Mouse (Mus musculus) forebrain, embryonic 13.5 days (tissue): ENCODE data around the gene Ftl1. TPM values are rescaled to one million over a fixed set of nuclear protein-coding genes. Genes with fewer than 3 reads are reported as not detected.
"Not testable (repeated sequence)": the region's sequence is repeated elsewhere in the genome, so short reads cannot be mapped to it uniquely, and the experiment has no call there.

ENCODE experiments used
- ATAC-seq: fragments of 200-750 bp; cut with Nextera tagmentation; 2 replicates; pipeline ENCODE4 v1.8.0; 2017
- H3K27ac ChIP-seq: fragments of 300-500 bp; sonication (generic); 2 replicates; pipeline ENCODE4 v1.5.1; 2015; ENCODE audit warnings: inconsistent platforms, mild to moderate bottlenecking, moderate library complexity
- H3K27me3 ChIP-seq: fragments of 300-500 bp; sonication (generic); 2 replicates; pipeline ENCODE4 v1.6.1; 2015; ENCODE audit warnings: mild to moderate bottlenecking, inconsistent platforms
- H3K36me3 ChIP-seq: fragments of 300-500 bp; sonication (generic); 2 replicates; pipeline ENCODE4 v1.6.1; 2015; ENCODE audit warnings: mild to moderate bottlenecking, inconsistent platforms; ENCODE audit not compliant: poor library complexity, severe bottlenecking
- H3K4me1 ChIP-seq: fragments of 300-500 bp; sonication (generic); 2 replicates; pipeline ENCODE4 v1.6.1; 2015; ENCODE audit warnings: inconsistent platforms
- H3K4me2 ChIP-seq: fragments of 300-500 bp; sonication (generic); 2 replicates; pipeline ENCODE4 v1.6.1; 2015; ENCODE audit warnings: inconsistent platforms, mild to moderate bottlenecking, moderate library complexity
- H3K4me3 ChIP-seq: fragments of 300-500 bp; sonication (generic); 2 replicates; pipeline ENCODE4 v1.5.1; 2015; ENCODE audit warnings: mild to moderate bottlenecking, inconsistent platforms
- H3K9ac ChIP-seq: fragments of 300-500 bp; sonication (generic); 2 replicates; pipeline ENCODE4 v1.6.1; 2015; ENCODE audit warnings: mild to moderate bottlenecking, inconsistent platforms
- H3K9me3 ChIP-seq: fragments of 300-500 bp; sonication (generic); replicated peaks from 2 replicates; pipeline ENCODE4 v1.6.1; 2016; ENCODE audit warnings: inconsistent platforms
- WGBS: fragments of 180-500 bp; shearing (Covaris S2); methylation state at CpG from one replicate; pipeline ENCODE4 v1.1.7; 2015; 5-methylcytosine and 5-hydroxymethylcytosine counted together
- polyA plus RNA-seq: library from polyadenylated mRNA; unstranded; fragments of >200 nt; fragmentation: Nextera tagmentation; extraction: Ambion mirVana; gene quantifications from 2 replicates; pipeline ENCODE4 v1.2.1, GENCODE M21; 2015

The Ftl1 gene
- polyA plus RNA-seq, 1 experiment from 2014 or later, result 6,730 TPM

DNA sequence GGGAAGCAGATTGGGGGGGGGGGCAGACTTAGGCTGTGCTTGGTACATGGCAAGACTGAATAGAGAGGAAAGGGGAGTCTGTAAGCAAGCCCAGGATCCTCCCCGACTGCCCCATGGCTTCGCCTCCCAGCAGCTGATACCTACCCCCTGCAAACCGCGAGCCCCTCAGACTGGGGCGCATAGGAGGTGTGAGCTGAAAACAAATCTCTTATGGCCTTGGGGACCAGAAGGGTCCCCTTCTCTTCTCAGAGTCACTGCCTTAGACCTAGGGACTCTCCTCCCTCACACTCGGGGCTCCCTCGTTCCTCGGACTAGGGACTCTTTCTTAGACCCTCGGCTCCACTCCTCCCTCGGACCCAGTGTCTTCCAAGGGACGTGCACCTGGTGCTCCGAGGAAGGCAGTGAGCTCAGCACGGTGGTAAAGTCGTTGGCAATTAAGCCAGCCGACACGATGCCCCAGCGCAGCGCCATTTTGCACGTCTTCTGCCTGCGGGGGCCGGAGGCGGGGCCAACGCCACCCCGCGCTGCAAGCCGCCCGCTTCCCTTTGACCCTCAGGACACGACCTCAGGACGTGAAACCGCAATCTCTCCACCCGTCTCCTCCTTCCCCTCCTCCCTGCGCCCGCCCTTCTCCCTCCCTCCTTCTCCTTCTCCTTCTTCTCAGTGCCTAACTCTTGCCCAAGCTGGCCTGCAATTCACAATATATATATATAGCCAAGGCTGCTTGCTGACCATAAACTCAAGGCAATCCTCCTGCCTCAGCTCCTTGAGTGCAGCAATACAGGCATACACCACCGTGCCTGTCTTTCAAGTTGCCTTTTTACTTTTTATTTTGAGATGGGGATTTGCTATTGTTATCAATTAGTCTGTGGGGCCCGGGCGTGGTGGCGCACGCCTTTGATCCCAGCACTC lies 28.9 kb upstream of the Ftl1 start, which contains the start of gene Dhdh:
Gene Dhdh (minus strand): TSS at position 513 of the 912 bp plus-strand sequence.
- Histone ChIP-seq H3K4me1 (peaks cover 20% of the 10 kb centered on the region), H3K9ac (peak within 1 kb of the TSS; percentile 65)
- WGBS, result 7% methylated on average over 38 of the region's 38 CpGs

GRCm38 (mm10) chr7:45487861-45488292 lies 28.2 kb upstream of the Ftl1 start:
- H3K9ac ChIP-seq, result peak overlapping the region; percentile 65
- H3K27me3 ChIP-seq, result no peaks in the 10 kb centered on the region
- peak overlapping the region; percentile 69 for H3K4me2 ChIP-seq
- peak overlapping the region; percentile 55 for H3K27ac ChIP-seq
- peaks cover 12% of the 10 kb centered on the region for H3K36me3 ChIP-seq
- H3K4me1 ChIP-seq, result peaks cover 20% of the 10 kb centered on the region
- WGBS, result 10% methylated on average over 11 of the region's 11 CpGs
- peak overlapping the region; percentile 44 for H3K4me3 ChIP-seq
- ATAC-seq, result peak; percentile 69
- H3K9me3 ChIP-seq, result no peaks in the 10 kb centered on the region

More for the DNA sequence above, 28.9 kb upstream of the Ftl1 start, which contains the start of gene Dhdh:
- H3K36me3 ChIP-seq, result peaks cover 18% of the 10 kb centered on the region
- peak within 1 kb of the TSS; percentile 69 for H3K4me2 ChIP-seq
- peak within 1 kb of the TSS; percentile 55 for H3K27ac ChIP-seq
- no peaks in the 10 kb centered on the region for H3K9me3 ChIP-seq
- ATAC-seq, result peak; percentile 75
- no peaks in the 10 kb centered on the region for H3K27me3 ChIP-seq
- peak within 1 kb of the TSS; percentile 44 for H3K4me3 ChIP-seq

DNA sequence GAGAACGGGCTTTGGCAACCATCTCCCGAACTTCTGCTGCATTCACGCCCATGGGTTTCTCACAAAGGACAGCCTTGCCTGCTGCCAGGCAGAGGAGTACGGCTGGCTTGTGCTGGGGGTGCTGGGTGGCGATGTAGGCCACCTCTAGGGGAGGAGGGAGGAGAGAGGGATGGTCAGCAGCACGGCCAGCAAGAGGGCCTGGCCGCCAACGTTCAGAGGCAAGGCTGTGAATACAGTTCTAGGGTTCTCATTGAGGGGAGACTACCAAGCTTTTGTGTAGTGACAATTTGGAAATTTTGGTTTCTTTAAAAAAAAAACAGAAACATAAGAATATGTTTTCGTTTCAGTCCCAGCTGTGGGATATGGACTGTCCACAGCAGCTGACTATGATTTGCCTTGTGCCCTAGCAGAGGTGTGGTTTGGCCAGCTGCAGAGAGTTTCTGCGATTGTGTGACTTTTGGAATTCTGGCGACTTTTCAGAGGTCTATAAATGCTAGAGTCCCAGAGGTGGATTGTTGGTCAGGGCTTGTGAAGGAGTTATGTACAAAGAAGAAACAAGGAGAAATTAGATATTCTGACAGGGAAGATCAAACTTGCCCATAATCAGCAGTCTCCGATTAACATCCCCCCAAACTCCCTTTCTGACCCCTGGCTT lies 27.2 kb upstream of the Ftl1 start, which contains the start of gene Gm45808:
Gene Gm45808 (minus strand): TSS at position 51 of the 655 bp plus-strand sequence.
- ATAC-seq, result no peak
- Histone ChIP-seq H3K9me3 (no peaks in the 10 kb centered on the region), H3K4me3 (no peak within 1 kb of the TSS), H3K4me1 (peaks cover 20% of the 10 kb centered on the region), H3K27me3 (no peaks in the 10 kb centered on the region), H3K9ac (no peak within 1 kb of the TSS), H3K36me3 (peaks cover 2% of the 10 kb centered on the region; the same call in 1 of the 2 replicates), H3K27ac (no peak within 1 kb of the TSS; the same call in 1 of the 2 replicates), H3K4me2 (0 out of 2 replicates have a peak within 1 kb of the TSS, but pooled peaks have one; percentile 69)
- WGBS, result 85% methylated on average over 12 of the region's 12 CpGs

- no peaks in the 10 kb centered on the region for H3K27me3 ChIP-seq
- no peak for ATAC-seq
- H3K36me3 ChIP-seq, result no peaks in the 10 kb centered on the region
- H3K9ac ChIP-seq, result no peak overlapping the region
- 85% methylated on average over 7 of the region's 7 CpGs for WGBS
- no peak overlapping the region for H3K4me2 ChIP-seq
- H3K9me3 ChIP-seq, result no peaks in the 10 kb centered on the region
- no peak overlapping the region for H3K4me3 ChIP-seq
- no peak overlapping the region for H3K27ac ChIP-seq
- H3K4me1 ChIP-seq, result peaks cover 19% of the 10 kb centered on the region
Observed at GRCm38 (mm10) chr7:45486158-45486557, 26.5 kb upstream of the Ftl1 start.

DNA sequence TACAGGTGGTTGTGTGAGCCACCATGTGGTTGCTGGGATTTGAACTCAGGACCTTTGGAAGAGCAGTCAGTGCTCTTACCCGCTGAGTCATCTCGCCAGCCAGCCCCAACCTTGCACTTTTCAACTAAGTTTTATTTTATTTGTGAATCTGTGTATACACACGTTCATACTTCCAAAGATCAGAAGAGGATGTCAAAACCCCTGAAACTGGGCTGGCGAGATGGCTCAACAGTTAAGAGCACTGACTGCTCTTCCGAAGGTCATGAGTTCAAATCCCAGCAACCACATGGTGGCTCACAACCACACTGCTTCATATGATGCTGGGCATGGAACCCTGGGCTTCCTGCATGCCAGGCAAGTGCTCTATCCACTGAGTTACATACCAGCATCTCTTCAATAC lies 25.3 kb upstream of the Ftl1 start:
- H3K27ac ChIP-seq, H3K4me2 ChIP-seq, ATAC-seq, H3K27me3 ChIP-seq, H3K36me3 ChIP-seq, H3K4me3 ChIP-seq, H3K9ac ChIP-seq, H3K9me3 ChIP-seq: not testable (repeated sequence)
- H3K4me1 ChIP-seq, result peaks cover 14% of the 10 kb centered on the region; the same call in 1 of the 2 replicates
- 92% methylated on average over 5 of the region's 5 CpGs for WGBS

DNA sequence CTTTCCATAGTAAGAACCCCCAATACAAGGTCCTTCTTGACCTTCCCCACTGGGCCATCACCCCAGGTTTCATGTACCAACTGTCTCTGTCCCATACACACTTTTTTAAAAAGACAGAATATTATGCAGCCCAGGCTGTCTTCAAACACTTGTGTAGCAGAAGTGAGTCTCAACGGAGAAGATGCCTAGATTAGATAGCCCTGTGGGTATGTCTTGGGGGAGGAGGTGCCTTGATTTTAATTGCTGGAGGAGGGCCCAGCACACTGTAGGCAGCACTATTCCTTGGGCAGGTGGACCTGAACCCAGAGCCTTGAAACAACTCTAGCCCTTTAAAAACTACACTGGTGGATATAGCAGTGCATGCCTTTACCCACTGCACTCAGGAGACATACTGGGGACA lies 22.5 kb upstream of the Ftl1 start:
- Histone ChIP-seq H3K4me1 (no peaks in the 10 kb centered on the region), H3K27me3 (no peaks in the 10 kb centered on the region), H3K9ac (no peak overlapping the region), H3K9me3 (no peaks in the 10 kb centered on the region), H3K4me3 (no peak overlapping the region), H3K27ac (no peak overlapping the region), H3K36me3 (no peaks in the 10 kb centered on the region), H3K4me2 (no peak overlapping the region)
- ATAC-seq, result no peak
- 98% methylated on average over 1 of the region's 1 CpGs for WGBS

DNA sequence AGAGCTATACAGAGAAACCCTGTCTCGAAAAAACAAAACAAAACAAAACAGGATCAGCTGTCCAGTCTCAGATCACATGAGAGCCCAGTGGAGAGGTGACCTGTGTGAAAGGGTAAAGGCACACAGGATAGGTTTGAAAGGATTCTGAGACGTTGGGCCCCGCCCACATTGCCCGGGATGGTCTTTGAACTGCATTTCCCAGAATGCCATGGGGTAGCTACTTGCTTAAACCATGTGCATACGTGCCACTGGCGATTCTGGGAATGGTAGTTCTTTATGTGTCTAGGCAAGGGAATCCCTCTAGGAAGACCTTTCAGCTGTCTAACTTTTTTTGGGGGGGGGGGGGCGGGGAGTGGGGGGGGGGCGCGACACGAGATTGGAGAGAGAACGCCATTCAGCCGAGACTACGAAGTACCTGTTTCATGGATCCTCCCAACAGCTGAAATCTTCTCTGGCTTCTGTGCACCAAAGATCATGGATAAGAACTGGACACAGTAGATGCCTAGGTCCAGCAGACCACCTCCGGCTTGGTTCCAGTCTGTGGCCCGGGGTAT lies 21.8 kb upstream of the Ftl1 start, which contains the start of gene Tulp2:
Gene Tulp2 (plus strand): TSS at position 504 of the 554 bp plus-strand sequence.
- Histone ChIP-seq H3K9me3 (no peaks in the 10 kb centered on the region), H3K4me3 (no peak within 1 kb of the TSS), H3K36me3 (no peaks in the 10 kb centered on the region), H3K27ac (no peak within 1 kb of the TSS), H3K4me2 (no peak within 1 kb of the TSS), H3K27me3 (no peaks in the 10 kb centered on the region), H3K9ac (no peak within 1 kb of the TSS), H3K4me1 (no peaks in the 10 kb centered on the region)
- 57% methylated on average over 15 of the region's 15 CpGs for WGBS
- peak; percentile 89 for ATAC-seq

DNA sequence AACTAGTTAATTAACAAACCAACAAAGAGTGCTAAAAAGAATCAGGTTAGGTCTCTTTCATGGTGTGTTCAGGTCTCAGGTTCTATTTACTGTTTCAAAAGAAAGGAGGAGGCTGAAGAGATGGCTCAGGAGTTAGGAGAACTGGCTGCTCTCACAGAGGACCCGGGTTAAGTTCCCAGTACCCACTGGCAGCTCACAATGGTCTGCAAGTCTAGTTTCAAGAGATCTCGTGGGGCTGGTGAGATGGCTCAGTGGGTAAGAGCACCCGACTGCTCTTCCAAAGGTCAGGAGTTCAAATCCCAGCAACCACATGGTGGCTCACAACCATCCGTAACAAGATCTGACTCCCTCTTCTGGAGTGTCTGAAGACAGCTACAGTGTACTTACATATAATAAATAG lies 20.6 kb upstream of the Ftl1 start:
- not testable (repeated sequence) for H3K4me3 ChIP-seq, H3K9me3 ChIP-seq, H3K4me2 ChIP-seq, H3K36me3 ChIP-seq, H3K27ac ChIP-seq, H3K4me1 ChIP-seq, H3K9ac ChIP-seq, H3K27me3 ChIP-seq, ATAC-seq
- WGBS, result 79% methylated on average over 4 of the region's 4 CpGs

DNA sequence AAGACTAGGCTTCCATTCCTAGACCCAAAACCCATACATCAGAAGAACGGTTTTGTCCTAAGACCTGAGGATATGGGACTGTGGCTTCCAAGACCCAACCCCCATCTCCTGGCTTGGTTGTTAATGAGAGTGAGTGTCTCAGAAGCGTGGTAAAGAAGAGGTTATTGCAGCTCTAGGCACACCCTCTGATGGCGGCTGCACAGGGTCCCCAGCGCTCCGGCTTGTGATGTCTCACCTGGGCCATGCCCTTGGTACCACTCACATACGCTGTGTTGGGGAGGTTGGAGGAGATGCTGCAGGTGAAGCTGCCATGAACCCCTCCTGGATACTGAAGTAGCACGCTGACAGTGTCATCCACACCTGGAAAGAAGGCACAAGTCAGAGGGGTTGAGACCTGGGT lies 19.1 kb upstream of the Ftl1 start:
- Histone ChIP-seq H3K27ac (no peak overlapping the region), H3K9me3 (no peaks in the 10 kb centered on the region), H3K9ac (no peak overlapping the region), H3K4me1 (no peaks in the 10 kb centered on the region), H3K4me3 (no peak overlapping the region), H3K27me3 (no peaks in the 10 kb centered on the region), H3K36me3 (no peaks in the 10 kb centered on the region), H3K4me2 (no peak overlapping the region)
- ATAC-seq, result no peak
- WGBS, result 95% methylated on average over 7 of the region's 7 CpGs

- no peak overlapping the region for H3K9ac ChIP-seq
- no peak for ATAC-seq
- no peaks in the 10 kb centered on the region for H3K9me3 ChIP-seq
- no peaks in the 10 kb centered on the region for H3K36me3 ChIP-seq
- H3K4me3 ChIP-seq, result no peak overlapping the region
- H3K27ac ChIP-seq, result no peak overlapping the region; the same call in 1 of the 2 replicates
- H3K4me1 ChIP-seq, result no peaks in the 10 kb centered on the region
- no peaks in the 10 kb centered on the region for H3K27me3 ChIP-seq
- WGBS, result 11% methylated on average over 3 of the region's 3 CpGs
- H3K4me2 ChIP-seq, result no peak overlapping the region
Observed at GRCm38 (mm10) chr7:45477003-45477402, 17.3 kb upstream of the Ftl1 start.

- Histone ChIP-seq H3K27me3 (no peaks in the 10 kb centered on the region), H3K9ac (no peak overlapping the region), H3K4me3 (no peak overlapping the region), H3K4me2 (no peak overlapping the region), H3K4me1 (no peaks in the 10 kb centered on the region), H3K36me3 (no peaks in the 10 kb centered on the region), H3K27ac (no peak overlapping the region), H3K9me3 (no peaks in the 10 kb centered on the region)
- ATAC-seq, result no peak
- WGBS, result 54% methylated on average over 1 of the region's 1 CpGs
Observed at GRCm38 (mm10) chr7:45476453-45476852, 16.8 kb upstream of the Ftl1 start.
